Mouse (Mus musculus) thymus, adult 2 months (tissue): Measurements from ENCODE around the gene Aqp3.

ENCODE experiments used
- CTCF ChIP-seq: fragments of 200-500 bp; IDR thresholded peaks from 2 replicates; pipeline ENCODE4 v1.5.1; 2012; ENCODE audit warnings: mild to moderate bottlenecking, control low read depth, low read length, moderate library complexity, borderline replicate concordance; ENCODE audit not compliant: control insufficient read depth, poor library complexity, insufficient read depth; ENCODE audit errors: extremely low read depth
- POLR2A ChIP-seq: fragments of 200-500 bp; IDR thresholded peaks from 2 replicates; pipeline ENCODE4 v1.6.1; 2012; ENCODE audit warnings: mild to moderate bottlenecking, low read length, control low read depth, moderate library complexity; ENCODE audit not compliant: control insufficient read depth, poor library complexity, insufficient read depth; ENCODE audit errors: extremely low read depth

DNA sequence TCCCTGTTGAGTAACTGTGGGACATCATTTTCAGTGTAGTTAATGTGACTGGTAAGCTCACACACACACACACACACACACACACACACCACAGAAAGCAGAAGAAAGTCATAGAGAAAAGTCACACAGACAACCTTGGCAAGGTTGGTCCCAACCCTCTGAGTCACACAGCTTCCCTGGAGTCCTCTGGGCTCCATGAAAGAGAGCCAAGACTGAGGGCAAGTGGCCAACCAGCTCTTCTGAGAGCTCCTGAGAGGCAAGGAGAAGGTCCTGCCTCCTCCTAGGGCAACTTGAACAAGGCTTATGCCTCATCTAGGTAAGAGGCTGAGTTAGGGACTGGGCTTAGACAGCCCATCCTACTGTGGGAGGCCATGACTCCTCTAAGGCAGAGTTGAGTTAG is 4.9 kb upstream of the Aqp3 start:
- TF ChIP-seq POLR2A (no peak), CTCF (no peak)
